ENCODE assay signal across 12 mouse cellular contexts in the genomic region with DNA sequence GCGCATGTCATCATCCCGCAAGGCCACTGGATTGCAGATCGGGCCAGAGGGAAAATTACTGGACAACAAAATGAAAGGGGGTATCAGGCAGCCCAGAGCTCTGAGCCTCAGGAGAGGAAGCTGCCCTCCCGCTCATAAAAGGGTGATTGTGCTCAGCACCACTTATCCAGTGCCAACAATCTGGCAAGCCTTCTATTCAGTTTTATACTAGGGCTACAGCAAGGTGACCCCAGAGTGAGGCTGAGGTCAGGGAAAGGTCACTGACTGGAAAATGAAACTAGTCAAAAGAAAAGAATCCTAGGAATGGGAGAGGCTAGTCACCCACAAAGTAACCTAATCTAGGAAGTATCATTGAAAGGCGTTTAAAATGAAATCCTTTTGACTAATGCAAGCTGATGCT.
DNase-seq lines count a peak whose midpoint lies in the region; ATAC-seq and TF ChIP-seq lines count a peak whose summit lies in the region.
"Had no signal": no experiment of that assay in that cellular context is flagged by ENCODE, and none has a peak within 500 bp of the region (broad histone marks: within the 10 kb centered on the region; RNA-seq: fewer than 3 reads in every experiment).

No protein-coding gene starts in this region.

- ATAC-seq in midbrain, embryonic 11.5 days (ENCODE audit: low FRiP score), result no peak
- ATAC-seq in hindbrain, postnatal 0 days, result no peak
- no peak for ATAC-seq in stomach, postnatal 0 days (ENCODE audit: low FRiP score, low TSS enrichment)

- no peak overlapping the region for H3K4me3 ChIP-seq in midbrain, embryonic 10.5 days
- no peak overlapping the region for H3K4me3 ChIP-seq in midbrain, embryonic 11.5 days (ENCODE audit: low read depth, low read length)
- no peak overlapping the region for H3K4me3 ChIP-seq in hindbrain, postnatal 0 days (ENCODE audit: low read length)
- H3K4me3 ChIP-seq in stomach, postnatal 0 days (ENCODE audit: low read depth, low read length), result no peak overlapping the region
- H3K4me3 ChIP-seq: embryonic facial prominence, embryonic 13.5 days; stomach, embryonic 15.5 days had no signal

- no peak for TF ChIP-seq EP300 in stomach, postnatal 0 days (optimal IDR thresholded peaks at IDR 0.05)

- no peak overlapping the region for H3K9ac ChIP-seq in midbrain, embryonic 11.5 days (ENCODE audit: low read length)
- no peak overlapping the region for H3K9ac ChIP-seq in hindbrain, postnatal 0 days (replicated peaks; ENCODE audit: low read length)
- no peak overlapping the region for H3K9ac ChIP-seq in stomach, postnatal 0 days (ENCODE audit: low read length)
- H3K9ac ChIP-seq: embryonic facial prominence, embryonic 13.5 days; stomach, embryonic 15.5 days had no signal

- no peaks in the 10 kb centered on the region for H3K9me3 ChIP-seq in midbrain, embryonic 10.5 days (replicated peaks)
- H3K9me3 ChIP-seq in midbrain, embryonic 11.5 days (ENCODE audit: control insufficient read depth, low read length), result no peaks in the 10 kb centered on the region
- H3K9me3 ChIP-seq in hindbrain, postnatal 0 days (ENCODE audit: low read length), result no peaks in the 10 kb centered on the region
- H3K9me3 ChIP-seq in stomach, postnatal 0 days (ENCODE audit: control insufficient read depth, low read length), result no peaks in the 10 kb centered on the region
- H3K9me3 ChIP-seq: embryonic facial prominence, embryonic 13.5 days; G1E; stomach, embryonic 15.5 days had no signal

- H3K36me3 ChIP-seq in midbrain, embryonic 10.5 days, result no peaks in the 10 kb centered on the region
- no peaks in the 10 kb centered on the region for H3K36me3 ChIP-seq in midbrain, embryonic 11.5 days (ENCODE audit: control insufficient read depth, insufficient read depth, low read length)
- no peaks in the 10 kb centered on the region for H3K36me3 ChIP-seq in hindbrain, postnatal 0 days (ENCODE audit: insufficient read depth, low read length)
- no peaks in the 10 kb centered on the region for H3K36me3 ChIP-seq in stomach, postnatal 0 days (ENCODE audit: control insufficient read depth, insufficient read depth, low read length)
- H3K36me3 ChIP-seq: embryonic facial prominence, embryonic 13.5 days; G1E; stomach, embryonic 15.5 days had no signal

- 49% methylated on average over 5 of the region's 5 CpGs for WGBS in midbrain, embryonic 10.5 days
- WGBS in midbrain, embryonic 11.5 days, result 54% methylated on average over 5 of the region's 5 CpGs
- 44% methylated on average over 5 of the region's 5 CpGs for WGBS in hindbrain, postnatal 0 days
- WGBS in stomach, postnatal 0 days, result 74% methylated on average over 5 of the region's 5 CpGs

- peak; percentile 13 for DNase-seq in midbrain, embryonic 10.5 days (ENCODE audit: low spot score)
- DNase-seq in midbrain, embryonic 11.5 days (ENCODE audit: low spot score, missing footprints), result no peak
- peak; percentile 45 for DNase-seq in embryo, embryonic 10 days (ENCODE audit: low spot score)
- peak; percentile 15 for DNase-seq in hindbrain, postnatal 0 days (ENCODE audit: low spot score)
- DNase-seq in retina, embryonic 14.5 days (ENCODE audit: low spot score), result peak; percentile 4
- no peak for DNase-seq in thymus, adult 18-20 months
- no peak for DNase-seq in stomach, postnatal 0 days (ENCODE audit: low spot score)
- DNase-seq: gastrocnemius, postnatal 36 days; lung, postnatal 4 days had no signal

- H3K4me2 ChIP-seq in midbrain, embryonic 11.5 days, result no peak overlapping the region
- no peak overlapping the region for H3K4me2 ChIP-seq in hindbrain, postnatal 0 days (ENCODE audit: low read depth, low read length)
- H3K4me2 ChIP-seq in stomach, postnatal 0 days (replicated peaks; ENCODE audit: low read depth), result no peak overlapping the region
- H3K4me2 ChIP-seq: embryonic facial prominence, embryonic 13.5 days; stomach, embryonic 15.5 days had no signal

- TF ChIP-seq CTCF in hindbrain, postnatal 0 days (IDR thresholded peaks at IDR 0.05; ENCODE audit: low read depth), result no peak
- TF ChIP-seq CTCF in stomach, postnatal 0 days (IDR thresholded peaks at IDR 0.05; ENCODE audit: low read depth), result no peak

- no peaks in the 10 kb centered on the region for H3K27me3 ChIP-seq in midbrain, embryonic 10.5 days (ENCODE audit: low read depth, poor library complexity, severe bottlenecking)
- no peaks in the 10 kb centered on the region for H3K27me3 ChIP-seq in midbrain, embryonic 11.5 days (ENCODE audit: control insufficient read depth, insufficient read depth, low read length)
- H3K27me3 ChIP-seq in hindbrain, postnatal 0 days (ENCODE audit: insufficient read depth, low read length), result no peaks in the 10 kb centered on the region
- no peaks in the 10 kb centered on the region for H3K27me3 ChIP-seq in stomach, postnatal 0 days (ENCODE audit: control insufficient read depth, insufficient read depth, low read length)
- H3K27me3 ChIP-seq: embryonic facial prominence, embryonic 13.5 days; stomach, embryonic 15.5 days had no signal

- peak overlapping the region; percentile 49 for H3K27ac ChIP-seq in midbrain, embryonic 10.5 days (replicated peaks)
- no peak overlapping the region for H3K27ac ChIP-seq in midbrain, embryonic 11.5 days (ENCODE audit: low read depth, low read length)
- no peak overlapping the region for H3K27ac ChIP-seq in hindbrain, postnatal 0 days
- H3K27ac ChIP-seq in stomach, postnatal 0 days (replicated peaks), result no peak overlapping the region
- H3K27ac ChIP-seq: embryonic facial prominence, embryonic 13.5 days; stomach, embryonic 15.5 days had no signal

- peaks cover 17% of the 10 kb centered on the region for H3K4me1 ChIP-seq in midbrain, embryonic 10.5 days
- no peaks in the 10 kb centered on the region for H3K4me1 ChIP-seq in midbrain, embryonic 11.5 days (ENCODE audit: control insufficient read depth, insufficient read depth, low read length)
- no peaks in the 10 kb centered on the region for H3K4me1 ChIP-seq in hindbrain, postnatal 0 days (ENCODE audit: insufficient read depth, low read length)
- no peaks in the 10 kb centered on the region for H3K4me1 ChIP-seq in stomach, postnatal 0 days (replicated peaks; ENCODE audit: control insufficient read depth, insufficient read depth)
- H3K4me1 ChIP-seq: embryonic facial prominence, embryonic 13.5 days; stomach, embryonic 15.5 days had no signal

Comparison
In these comparisons a context has a peak if more than half of its experiments do, and no peak if none do; other contexts are left out.
1. DNase-seq: peak in midbrain, embryonic 10.5 days (single experiment), embryo, embryonic 10 days (single experiment), hindbrain, postnatal 0 days (single experiment) and retina, embryonic 14.5 days (single experiment); none in midbrain, embryonic 11.5 days (single experiment), thymus, adult 18-20 months (0 of 2) and stomach, postnatal 0 days (single experiment).